Mouse (Mus musculus) midbrain, embryonic 13.5 days (tissue): Measurements from ENCODE around the gene Gm21093. TPM values are rescaled to one million over a fixed set of nuclear protein-coding genes. Genes with fewer than 3 reads are reported as not detected.
"Not testable (repeated sequence)": the region's sequence is repeated elsewhere in the genome, so short reads cannot be mapped to it uniquely, and the experiment has no call there.

ENCODE experiments used
- ATAC-seq: fragments of 200-750 bp; cut with Nextera tagmentation; 2 replicates; pipeline ENCODE4 v1.8.0; 2017; ENCODE audit warnings: mild to moderate bottlenecking, moderate TSS enrichment, moderate library complexity
- H3K27ac ChIP-seq: fragments of 300-500 bp; sonication (generic); 2 replicates; pipeline ENCODE4 v1.5.1; 2015; ENCODE audit warnings: inconsistent platforms, mild to moderate bottlenecking, moderate library complexity
- H3K27me3 ChIP-seq: fragments of 300-500 bp; sonication (generic); 2 replicates; pipeline ENCODE4 v1.6.1; 2015; ENCODE audit warnings: mild to moderate bottlenecking, inconsistent platforms
- H3K36me3 ChIP-seq: fragments of 300-500 bp; sonication (generic); 2 replicates; pipeline ENCODE4 v1.6.1; 2015; ENCODE audit warnings: mild to moderate bottlenecking, inconsistent platforms
- H3K4me1 ChIP-seq: fragments of 300-500 bp; sonication (generic); replicated peaks from 2 replicates; pipeline ENCODE4 v1.6.1; 2015; ENCODE audit warnings: inconsistent platforms
- H3K4me2 ChIP-seq: fragments of 300-500 bp; sonication (generic); replicated peaks from 2 replicates; pipeline ENCODE4 v1.6.1; 2015; ENCODE audit warnings: moderate library complexity, mild to moderate bottlenecking, inconsistent platforms
- H3K4me3 ChIP-seq: fragments of 300-500 bp; sonication (generic); replicated peaks from 2 replicates; pipeline ENCODE4 v1.5.1; 2015; ENCODE audit warnings: mild to moderate bottlenecking, inconsistent platforms
- H3K9ac ChIP-seq: fragments of 300-500 bp; sonication (generic); replicated peaks from 2 replicates; pipeline ENCODE4 v1.6.1; 2015; ENCODE audit warnings: mild to moderate bottlenecking, inconsistent platforms
- H3K9me3 ChIP-seq: fragments of 300-500 bp; sonication (generic); 2 replicates; pipeline ENCODE4 v1.6.1; 2016; ENCODE audit warnings: mild to moderate bottlenecking, inconsistent platforms
- WGBS: fragments of 180-500 bp; shearing (Covaris S2); methylation state at CpG from one replicate; pipeline ENCODE4 v1.1.7; 2015; 5-methylcytosine and 5-hydroxymethylcytosine counted together
- polyA plus RNA-seq: library from polyadenylated mRNA; unstranded; fragments of >200 nt; fragmentation: Nextera tagmentation; extraction: Ambion mirVana; gene quantifications from 2 replicates; pipeline ENCODE4 v1.2.1, GENCODE M21; 2015

The Gm21093 gene
- 0.41 and 0.63 TPM in 2 replicates for polyA plus RNA-seq

DNA sequence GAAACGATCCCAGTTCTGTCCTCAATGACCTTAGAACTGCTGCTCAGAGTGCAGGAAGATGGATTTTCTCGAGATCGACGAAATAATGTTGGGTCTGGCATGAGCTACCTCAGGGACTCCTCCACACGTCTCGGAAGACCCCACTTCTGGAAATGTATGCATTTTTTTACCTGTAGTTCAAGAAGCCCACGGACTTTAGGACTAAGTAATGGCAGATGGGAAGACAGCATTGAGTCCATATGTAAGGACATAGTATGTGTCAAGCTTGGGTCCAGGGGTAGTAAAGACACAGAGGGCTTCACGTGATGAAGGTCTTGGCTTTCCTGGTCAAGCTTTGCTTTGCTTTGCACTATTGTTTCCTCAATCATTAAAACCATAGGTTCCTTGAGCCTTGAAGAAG lies at the start of gene Gm21093:
Gene Gm21093 (minus strand): TSS at position 101 of the 400 bp plus-strand sequence.
- H3K4me2 ChIP-seq: not testable (repeated sequence)

More for the DNA sequence above, at the start of gene Gm21093:
- H3K27ac ChIP-seq, H3K9ac ChIP-seq, H3K4me3 ChIP-seq, ATAC-seq, H3K9me3 ChIP-seq, H3K4me1 ChIP-seq, H3K27me3 ChIP-seq, H3K36me3 ChIP-seq: not testable (repeated sequence)
- WGBS: no CpG with 5 or more reads among the region's 8 CpGs

Other genes with a start within 250 kb of the Gm21093 start
- gene Gm21541, start 131.1 kb downstream of the Gm21093 start, polyA plus RNA-seq: not detected in 2 replicates
- gene Gm20878, start 93.2 kb downstream of the Gm21093 start, polyA plus RNA-seq: 7.8 and 8.7 TPM in 2 replicates
- 0.36 and 0.44 TPM in 2 replicates for gene Fam205a4, start 68.7 kb downstream of the Gm21093 start, polyA plus RNA-seq
- gene Gm3893, start 56.5 kb upstream of the Gm21093 start, polyA plus RNA-seq: not detected in 2 replicates
- gene Gm13304, start 80.1 kb upstream of the Gm21093 start, polyA plus RNA-seq: not detected in 2 replicates
- gene Gm13306, start 118.7 kb upstream of the Gm21093 start, polyA plus RNA-seq: 0.90 TPM in 1 of 2 replicates, not detected in the other
- gene Gm13305, start 133.9 kb upstream of the Gm21093 start, polyA plus RNA-seq: not detected in 2 replicates
- not detected in 2 replicates for gene Gm10600, start 205.9 kb upstream of the Gm21093 start, polyA plus RNA-seq
- gene Ccl21b, start 221.0 kb upstream of the Gm21093 start, polyA plus RNA-seq: not detected in 2 replicates